Mouse (Mus musculus) lung, adult 18-20 months (tissue): ENCODE measurements at regions not wholly inside any gene's neighbourhood (a gene's known extent, or its start where the extent isn't known, plus 50 kb on each side); places are given as distances from the start of the nearest gene placed in this dataset.

Experiments
- DNase-seq, 2 experiments: peaks; one replicate each; pipeline ENCODE4 v3.0.0; 2022; ENCODE audit warnings: mixed read lengths in 2 of 2

GRCm38 (mm10) chr6:99889055-99889454, 162.9 kb upstream of the Prok2 start:
- DNase-seq, result no peak

- DNase-seq, result no peak
Observed at GRCm38 (mm10) chr6:99887904-99888303, 161.7 kb upstream of the Prok2 start.

GRCm38 (mm10) chr6:99884755-99885154, 158.6 kb upstream of the Prok2 start:
- no peak for DNase-seq

- no peak for DNase-seq
Observed at GRCm38 (mm10) chr6:99884054-99884453, 157.9 kb upstream of the Prok2 start.

- DNase-seq, result no peak
Observed at GRCm38 (mm10) chr6:99881606-99882005, 155.4 kb upstream of the Prok2 start.

GRCm38 (mm10) chr6:99874852-99875251, 148.7 kb upstream of the Prok2 start:
- no peak for DNase-seq

GRCm38 (mm10) chr6:99874029-99874428, 147.8 kb upstream of the Prok2 start:
- DNase-seq, result no peak

GRCm38 (mm10) chr6:99866061-99866460, 139.9 kb upstream of the Prok2 start:
- no peak for DNase-seq

- DNase-seq, result peak; percentile 4 to 30
Observed at GRCm38 (mm10) chr6:99864949-99865348, 138.8 kb upstream of the Prok2 start.

GRCm38 (mm10) chr6:99863418-99863817, 137.2 kb upstream of the Prok2 start:
- DNase-seq, result no peak

- DNase-seq, result no peak
Observed at GRCm38 (mm10) chr6:99857411-99857810, 131.2 kb upstream of the Prok2 start.

- no peak for DNase-seq
Observed at GRCm38 (mm10) chr6:99853716-99854115, 127.5 kb upstream of the Prok2 start.

GRCm38 (mm10) chr6:99850706-99851105, 124.5 kb upstream of the Prok2 start:
- no peak for DNase-seq

GRCm38 (mm10) chr6:99845508-99845846, 119.3 kb upstream of the Prok2 start:
- no peak for DNase-seq

- DNase-seq, result no peak
Observed at GRCm38 (mm10) chr6:99844775-99845507, 118.7 kb upstream of the Prok2 start.

GRCm38 (mm10) chr6:99843507-99843906, 117.3 kb upstream of the Prok2 start:
- no peak for DNase-seq

GRCm38 (mm10) chr6:99842723-99843122, 116.5 kb upstream of the Prok2 start:
- DNase-seq, result no peak

- DNase-seq, result no peak
Observed at GRCm38 (mm10) chr6:99840823-99841222, 114.6 kb upstream of the Prok2 start.

GRCm38 (mm10) chr6:99833323-99833722, 107.1 kb upstream of the Prok2 start:
- DNase-seq, result peak; percentile 23 to 27

GRCm38 (mm10) chr6:99827625-99828024, 101.4 kb upstream of the Prok2 start:
- DNase-seq, result no peak

GRCm38 (mm10) chr6:99824808-99825207, 98.6 kb upstream of the Prok2 start:
- DNase-seq, result no peak

GRCm38 (mm10) chr6:99822471-99822870, 96.3 kb upstream of the Prok2 start:
- no peak for DNase-seq

GRCm38 (mm10) chr6:99819255-99819929, 93.2 kb upstream of the Prok2 start:
- no peak for DNase-seq

- DNase-seq, result no peak
Observed at GRCm38 (mm10) chr6:99818486-99818885, 92.3 kb upstream of the Prok2 start.

- no peak for DNase-seq
Observed at GRCm38 (mm10) chr6:99817245-99817644, 91.1 kb upstream of the Prok2 start.
